8 mouse cellular contexts compared by ENCODE assay signal in the genomic region with DNA sequence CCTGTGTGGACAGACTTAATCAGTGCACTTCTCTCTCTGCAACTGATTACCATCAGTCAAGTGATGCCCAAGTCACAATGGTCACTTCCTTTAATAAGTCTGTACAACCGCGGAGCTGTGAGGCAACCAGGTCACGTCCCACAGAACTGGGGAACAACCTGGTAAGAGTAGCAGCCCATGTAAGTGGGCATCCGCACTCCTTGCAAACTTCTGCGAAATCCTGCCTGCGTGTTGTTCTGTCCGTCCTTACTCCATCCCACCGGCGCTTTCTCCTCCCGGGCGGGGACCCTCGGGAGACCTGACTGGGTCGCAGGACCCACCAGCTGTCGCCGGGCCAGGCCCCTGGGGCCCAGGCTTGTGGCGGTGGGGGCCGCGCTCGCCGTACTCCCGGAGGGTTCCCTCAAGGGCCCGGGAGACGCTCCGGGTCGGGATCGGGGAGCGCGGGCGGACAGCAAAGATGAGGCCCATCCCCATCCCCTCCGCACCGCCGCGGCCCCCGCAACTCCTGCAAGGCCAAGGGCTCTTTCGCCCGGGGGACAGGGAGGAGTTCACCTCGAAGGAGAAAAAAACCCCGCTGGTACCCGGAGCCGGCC. TPM values are rescaled to one million over a fixed set of nuclear protein-coding genes. Genes with fewer than 3 reads are reported as not detected.
DNase-seq lines count a peak whose midpoint lies in the region; ATAC-seq and TF ChIP-seq lines count a peak whose summit lies in the region.

No protein-coding gene starts in this region.

- TF ChIP-seq EP300 in liver, embryonic 14.5 days (IDR thresholded peaks at IDR 0.05; ENCODE audit: low read depth): no peak

- no peak for DNase-seq in frontal cortex, postnatal 10 days (ENCODE audit: low spot score in 2 of 2)
- peak; percentile 81 for DNase-seq in A20 (ENCODE audit: low read depth, low spot score)
- DNase-seq in embryo, embryonic 11 days: peak; percentile 60
- DNase-seq in liver, embryonic 14.5 days (ENCODE audit: low read depth in 3 of 3, low spot score in 3 of 3): peak in 1 of 3 experiments; percentile 27
- DNase-seq in naive thymus-derived CD4-positive, alpha-beta T cell, adult 2 months (ENCODE audit: low read depth): peak; percentile 53
- no peak for DNase-seq in frontal cortex, postnatal 36 days (ENCODE audit: low spot score in 2 of 2)

- no peaks in the 10 kb centered on the region for H3K36me3 ChIP-seq in hindbrain, embryonic 12.5 days
- no peaks in the 10 kb centered on the region for H3K36me3 ChIP-seq in liver, embryonic 14.5 days (replicated peaks; ENCODE audit: control insufficient read depth, insufficient read depth, low read depth)

- H3K27ac ChIP-seq in hindbrain, embryonic 12.5 days: peak overlapping the region; percentile 86
- H3K27ac ChIP-seq in liver, embryonic 14.5 days: no peak overlapping the region

- peak overlapping the region; percentile 90 for H3K4me3 ChIP-seq in hindbrain, embryonic 12.5 days
- peak overlapping the region; percentile 69 to 71 for H3K4me3 ChIP-seq in liver, embryonic 14.5 days (ENCODE audit: insufficient read depth in 1 of 2, low read depth in 2 of 2, low read length in 2 of 2)

- H3K9me3 ChIP-seq in hindbrain, embryonic 12.5 days (replicated peaks): no peaks in the 10 kb centered on the region
- H3K9me3 ChIP-seq in liver, embryonic 14.5 days (ENCODE audit: control insufficient read depth, low read length): no peaks in the 10 kb centered on the region

- ATAC-seq in frontal cortex, adult (ENCODE audit: low TSS enrichment): peak; percentile 51
- ATAC-seq in hindbrain, embryonic 12.5 days (ENCODE audit: low FRiP score): peak; percentile 83
- peak; percentile 19 for ATAC-seq in liver, embryonic 14.5 days (ENCODE audit: insufficient read depth)

- no peaks in the 10 kb centered on the region for H3K27me3 ChIP-seq in hindbrain, embryonic 12.5 days
- no peaks in the 10 kb centered on the region for H3K27me3 ChIP-seq in liver, embryonic 14.5 days (ENCODE audit: control insufficient read depth, insufficient read depth, low read length)

- peak overlapping the region; percentile 74 for H3K4me2 ChIP-seq in hindbrain, embryonic 12.5 days (replicated peaks)
- peak overlapping the region; percentile 77 for H3K4me2 ChIP-seq in liver, embryonic 14.5 days (ENCODE audit: low read depth)

- peaks cover 8% of the 10 kb centered on the region; the same call in 1 of the 2 replicates for H3K4me1 ChIP-seq in hindbrain, embryonic 12.5 days
- peaks cover 9 to 10% of the 10 kb centered on the region in 2 experiments for H3K4me1 ChIP-seq in liver, embryonic 14.5 days (replicated peaks; ENCODE audit: control insufficient read depth in 2 of 2, insufficient read depth in 2 of 2, low read length in 1 of 2)

- WGBS in hindbrain, embryonic 12.5 days: 0% methylated on average over 32 of the region's 40 CpGs
- WGBS in liver, embryonic 14.5 days (ENCODE audit: insufficient replicate concordance): under 1% methylated on average over 36 of the region's 40 CpGs

- peak overlapping the region; percentile 90 for H3K9ac ChIP-seq in hindbrain, embryonic 12.5 days
- H3K9ac ChIP-seq in liver, embryonic 14.5 days (replicated peaks): peak overlapping the region; percentile 69

- TF ChIP-seq CTCF in liver, embryonic 14.5 days (IDR thresholded peaks at IDR 0.05; ENCODE audit: low read depth): no peak

RNA-seq across cellular contexts. Expression of gene C9orf72, which starts 0.7 kb away (rescaled TPM):
- 24.7 and 26.4 TPM in 2 replicates for polyA plus RNA-seq in hindbrain, embryonic 12.5 days (2016; fragmentation: Nextera tagmentation; extraction: Ambion mirVana)
- 2.2 and 3.0 TPM in 2 replicates for polyA plus RNA-seq in liver, embryonic 14.5 days (2012; rRNA removed)
- polyA plus RNA-seq in liver, embryonic 14.5 days (2014; fragmentation: Nextera tagmentation; extraction: Ambion mirVana): 3.0 and 3.9 TPM in 2 replicates

Comparison
In these comparisons a context has a peak if more than half of its experiments do, and no peak if none do; other contexts are left out.
1. ATAC-seq: peak in every context shown above with its lines; median percentile 83 in hindbrain, embryonic 12.5 days; 51 in frontal cortex, adult; 19 in liver, embryonic 14.5 days.
2. DNase-seq: peak in A20 (single experiment), embryo, embryonic 11 days (single experiment) and naive thymus-derived CD4-positive, alpha-beta T cell, adult 2 months (single experiment); none in frontal cortex, postnatal 10 days (0 of 2) and frontal cortex, postnatal 36 days (0 of 2).